In genomic region chr7:27308821-27309549, GRCm38 (mm10) we compare ENCODE assay signal across 9 mouse cellular contexts. TPM values are rescaled to one million over a fixed set of nuclear protein-coding genes. Genes with fewer than 3 reads are reported as not detected.
A peak's percentile ranks its signal among the peaks of the same experiment; 100 is the strongest.
DNase-seq lines count a peak whose midpoint lies in the region; ATAC-seq and TF ChIP-seq lines count a peak whose summit lies in the region.
"Had no signal": no experiment of that assay in that cellular context is flagged by ENCODE, and none has a peak within 500 bp of the region (broad histone marks: within the 10 kb centered on the region; RNA-seq: fewer than 3 reads in every experiment).

No protein-coding gene starts in this region.

- H3K9me3 ChIP-seq in kidney, embryonic 14.5 days (ENCODE audit: control insufficient read depth, low read length): peaks cover 5% of the 10 kb centered on the region; the same call in 1 of the 2 replicates
- no peaks in the 10 kb centered on the region for H3K9me3 ChIP-seq in forebrain, embryonic 16.5 days (ENCODE audit: control insufficient read depth, low read length)
- H3K9me3 ChIP-seq in limb, embryonic 10.5 days (replicated peaks): peaks cover 4% of the 10 kb centered on the region
- peaks cover 5% of the 10 kb centered on the region; the same call in 1 of the 2 replicates for H3K9me3 ChIP-seq in neural tube, embryonic 13.5 days

- no peak for TF ChIP-seq CTCF in layer of hippocampus, adult 2 months (conservative IDR thresholded peaks at IDR 0.05)

- H3K9ac ChIP-seq in kidney, embryonic 14.5 days (ENCODE audit: low read depth, low read length): peak overlapping the region; percentile 34; the same call in 1 of the 2 replicates
- H3K9ac ChIP-seq in forebrain, embryonic 16.5 days (replicated peaks; ENCODE audit: low read depth, low read length): 0 out of 2 replicates have a peak overlapping the region, but pooled peaks have one; percentile 2
- H3K9ac ChIP-seq in neural tube, embryonic 13.5 days: peak overlapping the region; percentile 49

- H3K4me1 ChIP-seq in kidney, embryonic 14.5 days (ENCODE audit: control insufficient read depth, insufficient read depth, low read length): peaks cover 13% of the 10 kb centered on the region
- peaks cover 6% of the 10 kb centered on the region for H3K4me1 ChIP-seq in forebrain, embryonic 16.5 days (replicated peaks; ENCODE audit: control insufficient read depth, insufficient read depth, low read length)
- peaks cover 23% of the 10 kb centered on the region for H3K4me1 ChIP-seq in limb, embryonic 10.5 days
- peaks cover 15% of the 10 kb centered on the region for H3K4me1 ChIP-seq in neural tube, embryonic 13.5 days (replicated peaks)

- H3K27me3 ChIP-seq in kidney, embryonic 14.5 days (ENCODE audit: control insufficient read depth, insufficient read depth, low read length): no peaks in the 10 kb centered on the region
- H3K27me3 ChIP-seq in forebrain, embryonic 16.5 days (replicated peaks; ENCODE audit: control insufficient read depth, insufficient read depth, low read length): no peaks in the 10 kb centered on the region
- peaks cover 51% of the 10 kb centered on the region for H3K27me3 ChIP-seq in limb, embryonic 10.5 days (ENCODE audit: low read depth, poor library complexity, severe bottlenecking)
- H3K27me3 ChIP-seq in neural tube, embryonic 13.5 days: peaks cover 40% of the 10 kb centered on the region

- WGBS in kidney, embryonic 14.5 days: 8% methylated on average over 28 of the region's 28 CpGs
- WGBS in forebrain, embryonic 16.5 days: 16% methylated on average over 27 of the region's 28 CpGs
- WGBS in limb, embryonic 10.5 days: 7% methylated on average over 28 of the region's 28 CpGs
- WGBS in neural tube, embryonic 13.5 days: 8% methylated on average over 28 of the region's 28 CpGs

- peak overlapping the region; percentile 65 for H3K4me2 ChIP-seq in kidney, embryonic 14.5 days (replicated peaks; ENCODE audit: low read depth, low read length)
- H3K4me2 ChIP-seq in forebrain, embryonic 16.5 days (ENCODE audit: low read length): peak overlapping the region; percentile 40
- peak overlapping the region; percentile 57 for H3K4me2 ChIP-seq in neural tube, embryonic 13.5 days

- H3K36me3 ChIP-seq in kidney, embryonic 14.5 days (ENCODE audit: control insufficient read depth, insufficient read depth, low read length): no peaks in the 10 kb centered on the region; the same call in 1 of the 2 replicates
- H3K36me3 ChIP-seq in forebrain, embryonic 16.5 days (ENCODE audit: control insufficient read depth, insufficient read depth): no peaks in the 10 kb centered on the region
- no peaks in the 10 kb centered on the region for H3K36me3 ChIP-seq in limb, embryonic 10.5 days
- H3K36me3 ChIP-seq in neural tube, embryonic 13.5 days: 0 out of 2 replicates have a peak, but pooled peaks cover under 1% of the 10 kb centered on the region

- no peak overlapping the region for H3K27ac ChIP-seq in kidney, embryonic 14.5 days (ENCODE audit: low read depth, low read length)
- no peak overlapping the region for H3K27ac ChIP-seq in forebrain, embryonic 16.5 days (ENCODE audit: low read length)
- no peak overlapping the region for H3K27ac ChIP-seq in limb, embryonic 10.5 days
- no peak overlapping the region for H3K27ac ChIP-seq in neural tube, embryonic 13.5 days (replicated peaks)
- H3K27ac ChIP-seq in layer of hippocampus, adult 2 months: no peak overlapping the region

- H3K4me3 ChIP-seq in kidney, embryonic 14.5 days (ENCODE audit: low read length): peak overlapping the region; percentile 37
- H3K4me3 ChIP-seq in forebrain, embryonic 16.5 days (replicated peaks; ENCODE audit: low read length): peak overlapping the region; percentile 20
- H3K4me3 ChIP-seq in limb, embryonic 10.5 days: peak overlapping the region; percentile 43
- H3K4me3 ChIP-seq in neural tube, embryonic 13.5 days: peak overlapping the region; percentile 29
- H3K4me3 ChIP-seq in layer of hippocampus, adult 2 months: no peak overlapping the region

- ATAC-seq in kidney, embryonic 14.5 days (ENCODE audit: low FRiP score, low TSS enrichment): peak; percentile 63
- ATAC-seq in forebrain, embryonic 16.5 days: peak; percentile 41; the same call in 1 of the 2 replicates
- peak; percentile 60; the same call in 1 of the 2 replicates for ATAC-seq in neural tube, embryonic 13.5 days (ENCODE audit: low read depth)
- ATAC-seq in erythroid progenitor cell, adult 5-6 weeks (replicated peaks; ENCODE audit: low FRiP score, poor library complexity, severe bottlenecking): no peak

- no peak for DNase-seq in kidney, adult 9 months
- DNase-seq in limb, embryonic 10.5 days (ENCODE audit: low spot score): peak; percentile 58
- no peak for DNase-seq in layer of hippocampus, adult 11-12 months (ENCODE audit: low spot score)
- DNase-seq in layer of hippocampus, adult 2 months (ENCODE audit: low spot score in 2 of 2): no peak

RNA-seq across cellular contexts. Expression of gene Ltbp4, which starts 28.5 kb away (rescaled TPM):
- polyA plus RNA-seq in kidney, embryonic 14.5 days (2014; fragmentation: Nextera tagmentation; extraction: Ambion mirVana): 23.4 and 26.0 TPM in 2 replicates
- 13.3 and 18.2 TPM in 2 replicates for polyA plus RNA-seq in forebrain, embryonic 16.5 days (2015; fragmentation: Nextera tagmentation; extraction: Ambion mirVana)
- polyA plus RNA-seq in limb, embryonic 10.5 days (2016; fragmentation: Nextera tagmentation; extraction: Ambion mirVana): 6.7 and 10.6 TPM in 2 replicates
- polyA plus RNA-seq in neural tube, embryonic 13.5 days (2015; fragmentation: Nextera tagmentation; extraction: Ambion mirVana): 6.9 and 8.0 TPM in 2 replicates
- total RNA-seq in erythroid progenitor cell, adult 5-6 weeks (2015; ENCODE audit: low replicate concordance): not detected in 2 replicates
- total RNA-seq in erythroid progenitor cell, adult 5-6 weeks (2017; ENCODE audit: low replicate concordance): 0.61 TPM in 1 of 2 replicates, not detected in the other
- 10 to 100 TPM; 54.5 to 54.8 TPM for total RNA-seq in layer of hippocampus, adult 2 months (2021)

RNA-seq across cellular contexts. Expression of gene Shkbp1, which starts 46.8 kb away (rescaled TPM):
- polyA plus RNA-seq in kidney, embryonic 14.5 days (2014; fragmentation: Nextera tagmentation; extraction: Ambion mirVana): 38.4 and 41.0 TPM in 2 replicates
- polyA plus RNA-seq in forebrain, embryonic 16.5 days (2015; fragmentation: Nextera tagmentation; extraction: Ambion mirVana): 88.1 and 95.5 TPM in 2 replicates
- polyA plus RNA-seq in limb, embryonic 10.5 days (2016; fragmentation: Nextera tagmentation; extraction: Ambion mirVana): 46.1 and 61.2 TPM in 2 replicates
- polyA plus RNA-seq in neural tube, embryonic 13.5 days (2015; fragmentation: Nextera tagmentation; extraction: Ambion mirVana): 50.6 and 59.6 TPM in 2 replicates
- total RNA-seq in erythroid progenitor cell, adult 5-6 weeks (2015; ENCODE audit: low replicate concordance): 11.5 and 20.5 TPM in 2 replicates
- total RNA-seq in erythroid progenitor cell, adult 5-6 weeks (2017; ENCODE audit: low replicate concordance): 4.7 and 5.1 TPM in 2 replicates
- total RNA-seq in layer of hippocampus, adult 2 months (2021): 10 to 100 TPM; 29.4 to 42.9 TPM

RNA-seq across cellular contexts. Expression of gene Gm20479, which starts 48.2 kb away (rescaled TPM):
- polyA plus RNA-seq in kidney, embryonic 14.5 days (2014; fragmentation: Nextera tagmentation; extraction: Ambion mirVana): 1.9 TPM in 1 of 2 replicates, not detected in the other
- polyA plus RNA-seq in forebrain, embryonic 16.5 days (2015; fragmentation: Nextera tagmentation; extraction: Ambion mirVana): not detected in 2 replicates
- polyA plus RNA-seq in limb, embryonic 10.5 days (2016; fragmentation: Nextera tagmentation; extraction: Ambion mirVana): not detected in 2 replicates
- not detected in 2 replicates for polyA plus RNA-seq in neural tube, embryonic 13.5 days (2015; fragmentation: Nextera tagmentation; extraction: Ambion mirVana)
- total RNA-seq in erythroid progenitor cell, adult 5-6 weeks (2015; ENCODE audit: low replicate concordance): 8.0 TPM in 1 of 2 replicates, not detected in the other
- not detected in 2 replicates for total RNA-seq in erythroid progenitor cell, adult 5-6 weeks (2017; ENCODE audit: low replicate concordance)
- not detected for total RNA-seq in layer of hippocampus, adult 2 months (2021)
- polyA plus RNA-seq: gonadal fat pad, adult 2 months had no signal

RNA-seq across cellular contexts. Expression of gene Numbl, which starts 50.8 kb away (rescaled TPM):
- 9.1 and 10.8 TPM in 2 replicates for polyA plus RNA-seq in kidney, embryonic 14.5 days (2014; fragmentation: Nextera tagmentation; extraction: Ambion mirVana)
- 42.2 and 43.3 TPM in 2 replicates for polyA plus RNA-seq in forebrain, embryonic 16.5 days (2015; fragmentation: Nextera tagmentation; extraction: Ambion mirVana)
- 7.9 and 10.4 TPM in 2 replicates for polyA plus RNA-seq in limb, embryonic 10.5 days (2016; fragmentation: Nextera tagmentation; extraction: Ambion mirVana)
- 52.8 and 55.3 TPM in 2 replicates for polyA plus RNA-seq in neural tube, embryonic 13.5 days (2015; fragmentation: Nextera tagmentation; extraction: Ambion mirVana)
- total RNA-seq in erythroid progenitor cell, adult 5-6 weeks (2015; ENCODE audit: low replicate concordance): 0.72 TPM in 1 of 2 replicates, not detected in the other
- under 0.01 and 2.0 TPM in 2 replicates for total RNA-seq in erythroid progenitor cell, adult 5-6 weeks (2017; ENCODE audit: low replicate concordance)
- total RNA-seq in layer of hippocampus, adult 2 months (2021): 100 to 1,000 TPM; 135 to 148 TPM
